Mouse (Mus musculus): Measurements from ENCODE around the gene Trak1. TPM values are rescaled to one million over a fixed set of nuclear protein-coding genes. Genes with fewer than 3 reads are reported as not detected.

The Trak1 gene
- polyA plus RNA-seq (2014; fragmentation: Illumina TruSeq; extraction: RNeasy Lipid Tissue Mini Kit (QIAGEN cat#74804); ENCODE audit: low replicate concordance), result 16.2 TPM

DNA sequence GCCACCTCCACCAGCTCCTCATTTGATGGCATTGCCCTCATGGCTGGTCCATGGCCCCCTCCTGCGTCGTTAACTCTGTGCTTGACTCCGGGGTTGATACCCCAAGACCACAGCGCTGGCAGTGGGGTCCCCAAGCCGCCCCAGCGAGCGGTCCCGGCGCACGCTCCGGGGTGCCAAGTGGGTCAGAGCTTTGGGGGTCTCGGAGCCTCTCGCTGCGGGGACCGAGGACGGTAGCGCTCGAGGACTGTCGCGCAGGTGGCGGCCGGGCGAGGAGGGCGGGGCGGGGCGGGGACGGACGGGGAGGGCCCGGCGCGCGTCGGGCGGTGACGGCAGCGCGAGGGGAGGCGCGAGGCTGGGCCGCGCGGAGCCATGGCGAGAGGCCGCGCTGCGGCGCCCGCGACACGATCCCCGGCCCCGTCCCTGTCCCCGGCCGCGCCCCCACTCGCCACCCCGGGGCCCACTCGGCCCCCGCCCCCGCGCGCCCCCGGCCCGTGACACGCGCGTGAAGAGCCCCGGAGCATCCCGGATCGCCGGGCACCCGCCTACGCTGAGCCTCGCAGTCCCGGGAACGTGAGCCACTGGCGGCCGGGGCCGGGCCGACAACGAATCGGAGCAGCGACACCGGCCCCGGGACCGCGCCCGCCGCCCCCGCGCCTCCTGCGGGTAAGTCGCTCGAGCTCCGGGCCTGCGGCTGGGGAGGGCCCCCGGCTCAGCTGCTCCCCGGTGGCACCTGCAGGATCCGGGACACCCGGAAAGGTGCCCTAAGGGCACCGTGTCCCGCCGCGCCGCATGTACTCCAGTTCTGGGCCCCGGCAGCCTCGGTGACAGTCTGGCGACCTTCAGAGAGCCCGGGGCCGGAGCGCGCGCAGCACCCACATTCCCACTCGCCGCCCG, at the start of gene Trak1:
TSS of gene Trak1 (plus strand) at position 332 of the 894 bp plus-strand sequence.

GRCm38 (mm10) chr9:121277118-121278060, 19.9 kb upstream of the Trak1 start, which contains the start of gene Ulk4:
TSS of gene Ulk4 (minus strand) at chr9:121277197.

GRCm38 (mm10) chr9:121495529-121495928, 198.2 kb downstream of the Trak1 start, which contains the start of gene Cck:
TSS of gene Cck (minus strand) at chr9:121495694.

Other genes with a start within 250 kb of the Trak1 start
- not detected for gene Ulk4, start 20.3 kb upstream of the Trak1 start, polyA plus RNA-seq (2014; fragmentation: Illumina TruSeq; extraction: RNeasy Lipid Tissue Mini Kit (QIAGEN cat#74804); ENCODE audit: low replicate concordance)
- gene Cck, start 198.2 kb downstream of the Trak1 start, polyA plus RNA-seq (2014; fragmentation: Illumina TruSeq; extraction: RNeasy Lipid Tissue Mini Kit (QIAGEN cat#74804); ENCODE audit: low replicate concordance), result 15.9 TPM